Comparison of ENCODE assay signal across 8 mouse cellular contexts in the genomic region with DNA sequence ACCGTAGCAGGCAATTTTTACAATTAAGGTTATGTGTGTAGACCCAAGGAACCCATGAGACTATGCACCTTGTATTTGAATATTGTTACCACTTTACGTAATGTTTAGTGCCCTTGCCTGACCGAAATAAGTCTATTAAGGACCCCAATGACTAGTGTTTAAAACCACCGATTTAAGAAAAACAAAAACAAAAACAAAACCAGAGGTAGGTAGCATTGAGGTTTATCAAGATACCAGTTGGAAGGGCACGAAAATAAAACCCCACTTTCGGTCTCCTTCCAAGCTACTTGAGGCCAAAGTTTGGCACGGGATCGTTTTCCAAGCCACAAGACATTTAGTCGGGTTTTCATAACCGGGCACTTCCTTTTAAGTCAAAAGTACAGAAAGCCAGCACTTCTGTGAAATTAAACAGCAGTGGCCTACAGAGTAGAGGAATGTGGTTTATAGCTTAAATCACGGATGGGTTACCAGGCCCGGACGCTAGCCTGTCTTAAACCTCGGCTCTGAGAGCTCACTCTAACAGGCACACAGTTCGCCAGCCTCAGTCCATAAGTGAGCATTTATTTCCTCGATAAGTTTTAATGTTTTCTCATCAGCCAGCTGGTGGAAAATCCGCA. TPM values are rescaled to one million over a fixed set of nuclear protein-coding genes. Genes with fewer than 3 reads are reported as not detected.
DNase-seq lines count a peak whose midpoint lies in the region; ATAC-seq and TF ChIP-seq lines count a peak whose summit lies in the region.
"Had no signal": no experiment of that assay in that cellular context is flagged by ENCODE, and none has a peak within 500 bp of the region (broad histone marks: within the 10 kb centered on the region; RNA-seq: fewer than 3 reads in every experiment).

No protein-coding gene starts in this region.

- no peak for TF ChIP-seq POLR2A in olfactory bulb, adult 2 months (IDR thresholded peaks at IDR 0.05; ENCODE audit: insufficient read depth, low read depth, low read length)

- peaks cover 39% of the 10 kb centered on the region for H3K27me3 ChIP-seq in lung, embryonic 15.5 days
- H3K27me3 ChIP-seq in embryonic facial prominence, embryonic 12.5 days = peaks cover 37% of the 10 kb centered on the region
- H3K27me3 ChIP-seq in limb, embryonic 10.5 days (ENCODE audit: low read depth, poor library complexity, severe bottlenecking) = peaks cover 78% of the 10 kb centered on the region

- TF ChIP-seq CTCF in olfactory bulb, adult 2 months (IDR thresholded peaks at IDR 0.05; ENCODE audit: insufficient read depth, low read depth, low read length) = no peak

- H3K4me2 ChIP-seq in lung, embryonic 15.5 days = peak overlapping the region; percentile 81
- H3K4me2 ChIP-seq in embryonic facial prominence, embryonic 12.5 days (replicated peaks) = peak overlapping the region; percentile 65

- H3K27ac ChIP-seq in lung, embryonic 15.5 days = peak overlapping the region; percentile 98
- peak overlapping the region; percentile 98 for H3K27ac ChIP-seq in embryonic facial prominence, embryonic 12.5 days
- peak overlapping the region; percentile 92 for H3K27ac ChIP-seq in limb, embryonic 10.5 days
- no peak overlapping the region for H3K27ac ChIP-seq in olfactory bulb, adult 2 months (ENCODE audit: insufficient read depth, low read depth, low read length)

- H3K4me1 ChIP-seq in lung, embryonic 15.5 days = peaks cover 25% of the 10 kb centered on the region
- H3K4me1 ChIP-seq in embryonic facial prominence, embryonic 12.5 days = peaks cover 14% of the 10 kb centered on the region; the same call in 1 of the 2 replicates
- peaks cover 65% of the 10 kb centered on the region for H3K4me1 ChIP-seq in limb, embryonic 10.5 days
- H3K4me1 ChIP-seq in olfactory bulb, adult 2 months (ENCODE audit: control insufficient read depth, insufficient read depth, low read length) = peaks cover 11% of the 10 kb centered on the region

- peak overlapping the region; percentile 66 for H3K4me3 ChIP-seq in lung, embryonic 15.5 days
- H3K4me3 ChIP-seq in embryonic facial prominence, embryonic 12.5 days = peak overlapping the region; percentile 57
- peak overlapping the region; percentile 65 for H3K4me3 ChIP-seq in limb, embryonic 10.5 days
- peak overlapping the region; percentile 7; the same call in 1 of the 2 replicates for H3K4me3 ChIP-seq in olfactory bulb, adult 2 months (ENCODE audit: insufficient read depth, low read depth, low read length)

- WGBS in lung, embryonic 15.5 days = 1% methylated on average over 17 of the region's 17 CpGs
- 2% methylated on average over 17 of the region's 17 CpGs for WGBS in embryonic facial prominence, embryonic 12.5 days
- under 1% methylated on average over 17 of the region's 17 CpGs for WGBS in limb, embryonic 10.5 days
- WGBS in olfactory bulb, adult 2 months = 15% methylated on average over 17 of the region's 17 CpGs

- H3K9me3 ChIP-seq in lung, embryonic 15.5 days = no peaks in the 10 kb centered on the region
- no peaks in the 10 kb centered on the region for H3K9me3 ChIP-seq in embryonic facial prominence, embryonic 12.5 days
- no peaks in the 10 kb centered on the region for H3K9me3 ChIP-seq in limb, embryonic 10.5 days (replicated peaks)

- no peaks in the 10 kb centered on the region for H3K36me3 ChIP-seq in lung, embryonic 15.5 days
- H3K36me3 ChIP-seq in embryonic facial prominence, embryonic 12.5 days = peaks cover under 1% of the 10 kb centered on the region
- H3K36me3 ChIP-seq in limb, embryonic 10.5 days = peaks cover 40% of the 10 kb centered on the region

- no peak for ATAC-seq in lung, embryonic 15.5 days (ENCODE audit: borderline replicate concordance, extremely low read depth, low FRiP score, low TSS enrichment)
- ATAC-seq in embryonic facial prominence, embryonic 12.5 days (ENCODE audit: insufficient number of reproducible peaks, insufficient read depth, low FRiP score, low TSS enrichment) = no peak

- DNase-seq in lung, postnatal 36 days = no peak
- DNase-seq in limb, embryonic 10.5 days (ENCODE audit: low spot score) = peak; percentile 47
- no peak for DNase-seq in gastrocnemius, postnatal 10 days
- no peak for DNase-seq in natural killer cell, adult 2 months (ENCODE audit: low spot score in 2 of 2)

- H3K9ac ChIP-seq in lung, embryonic 15.5 days = peak overlapping the region; percentile 85
- peak overlapping the region; percentile 91 for H3K9ac ChIP-seq in embryonic facial prominence, embryonic 12.5 days

RNA-seq across cellular contexts. Expression of gene Tbx3, which starts 2.6 kb away (rescaled TPM):
- 59.7 and 63.9 TPM in 2 replicates for polyA plus RNA-seq in lung, embryonic 15.5 days (2015; fragmentation: Nextera tagmentation; extraction: Ambion mirVana)
- polyA plus RNA-seq in embryonic facial prominence, embryonic 12.5 days (2016; fragmentation: Nextera tagmentation; extraction: Ambion mirVana) = 59.5 and 65.3 TPM in 2 replicates
- polyA plus RNA-seq in limb, embryonic 10.5 days (2016; fragmentation: Nextera tagmentation; extraction: Ambion mirVana) = 50.1 and 55.3 TPM in 2 replicates
- not detected in 2 replicates for polyA plus RNA-seq in olfactory bulb, adult 2 months (2012; ENCODE audit: insufficient read depth, insufficient read length, low replicate concordance, missing spikeins)
- 1 to 10 TPM; 7.0 to 9.7 TPM for total RNA-seq in gastrocnemius, postnatal 10 days (2021)
- total RNA-seq: hematopoietic stem cell, adult 5-6 weeks had no signal

Comparison
In these comparisons a context has a peak if more than half of its experiments do, and no peak if none do; other contexts are left out.
1. H3K4me3 ChIP-seq: peak in every context shown above with its lines; median percentile 66 in lung, embryonic 15.5 days; 65 in limb, embryonic 10.5 days; 57 in embryonic facial prominence, embryonic 12.5 days; 7 in olfactory bulb, adult 2 months.
2. RNA of gene Tbx3, which starts 2.6 kb away (polyA plus RNA-seq): 59.5 to 65.3 TPM in embryonic facial prominence, embryonic 12.5 days, 59.7 to 63.9 TPM in lung, embryonic 15.5 days and 50.1 to 55.3 TPM in limb, embryonic 10.5 days; not detected in olfactory bulb, adult 2 months; every median in the first group is over 10 times any median in the second.